Mouse (Mus musculus): ENCODE measurements around the gene Exoc2.
A peak's percentile ranks its signal among the peaks of the same experiment; 100 is the strongest.

The Exoc2 gene

GRCm38 (mm10) chr13:30765906-30766305 lies 208.0 kb downstream of the Exoc2 start:
- peak; percentile 65 for DNase-seq

- peak; percentile 14 for DNase-seq
Measured at GRCm38 (mm10) chr13:30764014-30764740, 209.7 kb downstream of the Exoc2 start.
